Comparison of ENCODE assay signal across 9 mouse cellular contexts in genomic region chr6:97104264-97104852, GRCm38 (mm10). TPM values are rescaled to one million over a fixed set of nuclear protein-coding genes. Genes with fewer than 3 reads are reported as not detected.
DNase-seq lines count a peak whose midpoint lies in the region; ATAC-seq and TF ChIP-seq lines count a peak whose summit lies in the region.
"Had no signal": no experiment of that assay in that cellular context is flagged by ENCODE, and none has a peak within 500 bp of the region (broad histone marks: within the 10 kb centered on the region; RNA-seq: fewer than 3 reads in every experiment).

No protein-coding gene starts in this region.

- intact Hi-C loops in heart, postnatal 10 days (cut with DNase I), result no loop called here

- H3K27me3 ChIP-seq in heart, postnatal 0 days (ENCODE audit: control insufficient read depth, insufficient read depth, low read length), result 0 out of 2 replicates have a peak, but pooled peaks cover 4% of the 10 kb centered on the region
- H3K27me3 ChIP-seq in G1E (ENCODE audit: insufficient read depth, low read length), result 0 out of 2 replicates have a peak, but pooled peaks cover 3% of the 10 kb centered on the region
- 0 out of 2 replicates have a peak, but pooled peaks cover 3% of the 10 kb centered on the region for H3K27me3 ChIP-seq in intestine, embryonic 16.5 days (replicated peaks; ENCODE audit: control insufficient read depth, insufficient read depth, low read length)

- no peaks in the 10 kb centered on the region for H3K4me1 ChIP-seq in heart, postnatal 0 days (ENCODE audit: control insufficient read depth, insufficient read depth)
- H3K4me1 ChIP-seq in G1E (ENCODE audit: insufficient read depth, low read depth, low read length), result no peaks in the 10 kb centered on the region
- no peaks in the 10 kb centered on the region for H3K4me1 ChIP-seq in intestine, embryonic 16.5 days (ENCODE audit: control insufficient read depth, insufficient read depth, low read length)

- no peaks in the 10 kb centered on the region for H3K9me3 ChIP-seq in heart, postnatal 0 days (replicated peaks; ENCODE audit: control insufficient read depth, low read length)
- H3K9me3 ChIP-seq in G1E (replicated peaks), result no peaks in the 10 kb centered on the region
- H3K9me3 ChIP-seq in intestine, embryonic 16.5 days (ENCODE audit: control insufficient read depth, low read length), result no peaks in the 10 kb centered on the region

- no peak overlapping the region for H3K4me2 ChIP-seq in heart, postnatal 0 days (ENCODE audit: low read depth, low read length)
- H3K4me2 ChIP-seq in intestine, embryonic 16.5 days (ENCODE audit: low read depth, low read length), result no peak overlapping the region

- no peak overlapping the region for H3K4me3 ChIP-seq in heart, postnatal 0 days (ENCODE audit: low read depth, low read length)
- no peak overlapping the region for H3K4me3 ChIP-seq in G1E (ENCODE audit: low read depth, low read length)
- no peak overlapping the region for H3K4me3 ChIP-seq in intestine, embryonic 16.5 days (ENCODE audit: low read length)

- no peaks in the 10 kb centered on the region for H3K36me3 ChIP-seq in heart, postnatal 0 days (replicated peaks; ENCODE audit: control insufficient read depth, insufficient read depth, low read length)
- no peaks in the 10 kb centered on the region for H3K36me3 ChIP-seq in G1E (replicated peaks)
- no peaks in the 10 kb centered on the region for H3K36me3 ChIP-seq in intestine, embryonic 16.5 days (ENCODE audit: control insufficient read depth, insufficient read depth, low read length)

- no peak for TF ChIP-seq EP300 in heart, postnatal 0 days (IDR thresholded peaks at IDR 0.05; ENCODE audit: low read depth)

- no peak overlapping the region for H3K27ac ChIP-seq in heart, postnatal 0 days (ENCODE audit: low read depth)
- H3K27ac ChIP-seq in intestine, embryonic 16.5 days (ENCODE audit: low read length), result no peak overlapping the region

- no peak overlapping the region for H3K9ac ChIP-seq in heart, postnatal 0 days (replicated peaks; ENCODE audit: low read depth, low read length)
- H3K9ac ChIP-seq in intestine, embryonic 16.5 days (ENCODE audit: low read depth, low read length), result no peak overlapping the region

- peak; percentile 41 for TF ChIP-seq CTCF in heart, postnatal 0 days (IDR thresholded peaks at IDR 0.05; ENCODE audit: low read depth)
- TF ChIP-seq CTCF in G1E (IDR thresholded peaks at IDR 0.05; ENCODE audit: low read depth, low read length), result peak; percentile 2; the same call in 1 of the 2 replicates

- 76% methylated on average over 7 of the region's 7 CpGs for WGBS in heart, postnatal 0 days
- WGBS in intestine, embryonic 16.5 days, result 62% methylated on average over 7 of the region's 7 CpGs

- ATAC-seq in heart, postnatal 0 days (ENCODE audit: insufficient read depth, low read depth), result no peak
- 0 out of 2 replicates have a peak, but pooled peaks have one; percentile 41 for ATAC-seq in G1E (ENCODE audit: extremely low read depth, insufficient number of reproducible peaks, low FRiP score, poor library complexity, severe bottlenecking)
- peak; percentile 76 for ATAC-seq in intestine, embryonic 16.5 days
- no peak for ATAC-seq in erythroid progenitor cell, adult 5-6 weeks (replicated peaks; ENCODE audit: low FRiP score, poor library complexity, severe bottlenecking)
- ATAC-seq: forebrain, embryonic 14.5 days had no signal

- DNase-seq in heart, postnatal 0 days (ENCODE audit: low spot score), result no peak
- no peak for DNase-seq in heart, postnatal 4 days
- peak; percentile 38 for DNase-seq in 3T3-L1 (ENCODE audit: low read depth, low spot score)
- no peak for DNase-seq in G1E (ENCODE audit: low spot score)
- DNase-seq in heart, postnatal 10 days, result no peak
- no peak for DNase-seq in ovary, adult 18-20 months (ENCODE audit: low spot score)

RNA-seq across cellular contexts. Expression of gene Fam19a4, which starts 44.1 kb away (rescaled TPM):
- 0.89 TPM in 1 of 2 replicates, not detected in the other for total RNA-seq in heart, postnatal 0 days (2014; rRNA removed; ENCODE audit: low replicate concordance)
- polyA plus RNA-seq in heart, postnatal 0 days (2015; fragmentation: Nextera tagmentation; extraction: Ambion mirVana), result not detected in 2 replicates
- total RNA-seq in heart, postnatal 4 days (2021), result not detected
- total RNA-seq in G1E (2014; fragmentation: Nextera tagmentation) (not detected in 2 replicates), G1E (2017) (0.06 and 0.16 TPM in 2 replicates)
- not detected in 2 replicates for polyA plus RNA-seq in G1E (2012)
- polyA plus RNA-seq in intestine, embryonic 16.5 days (2015; fragmentation: Nextera tagmentation; extraction: Ambion mirVana), result 0.10 TPM in 2 replicates
- total RNA-seq in erythroid progenitor cell, adult 5-6 weeks (2015; ENCODE audit: low replicate concordance), result not detected in 2 replicates
- not detected in 2 replicates for total RNA-seq in erythroid progenitor cell, adult 5-6 weeks (2017; ENCODE audit: low replicate concordance)
- not detected for total RNA-seq in heart, postnatal 10 days (2021)

RNA-seq across cellular contexts. Expression of gene Eogt, which starts 44.6 kb away (rescaled TPM):
- 13.9 and 40.0 TPM in 2 replicates for total RNA-seq in heart, postnatal 0 days (2014; rRNA removed; ENCODE audit: low replicate concordance)
- 6.6 and 7.0 TPM in 2 replicates for polyA plus RNA-seq in heart, postnatal 0 days (2015; fragmentation: Nextera tagmentation; extraction: Ambion mirVana)
- total RNA-seq in heart, postnatal 4 days (2021), result 10 to 100 TPM; 15.5 to 21.2 TPM
- total RNA-seq in G1E (2014; fragmentation: Nextera tagmentation) (16.0 and 21.2 TPM in 2 replicates), G1E (2017) (10.6 and 11.9 TPM in 2 replicates)
- 0.45 and 0.61 TPM in 2 replicates for polyA plus RNA-seq in G1E (2012)
- 6.7 and 7.4 TPM in 2 replicates for polyA plus RNA-seq in intestine, embryonic 16.5 days (2015; fragmentation: Nextera tagmentation; extraction: Ambion mirVana)
- 2.2 and 5.4 TPM in 2 replicates for total RNA-seq in erythroid progenitor cell, adult 5-6 weeks (2015; ENCODE audit: low replicate concordance)
- 1.0 and 2.2 TPM in 2 replicates for total RNA-seq in erythroid progenitor cell, adult 5-6 weeks (2017; ENCODE audit: low replicate concordance)
- 10 to 100 TPM; 18.6 to 20.9 TPM for total RNA-seq in heart, postnatal 10 days (2021)

Comparison
In these comparisons a context has a peak if more than half of its experiments do, and no peak if none do; other contexts are left out.
1. ATAC-seq: peak in G1E (single experiment) and intestine, embryonic 16.5 days (single experiment); none in heart, postnatal 0 days (single experiment) and erythroid progenitor cell, adult 5-6 weeks (single experiment).